Mouse (Mus musculus) kidney, adult 11 months (tissue): ENCODE data around the gene Cacna1c.
A peak's percentile ranks its signal among the peaks of the same experiment; 100 is the strongest.

Experiments used
- DNase-seq: peaks from one replicate; pipeline ENCODE4 v3.0.0; 2022

The Cacna1c gene

GRCm38 (mm10) chr6:119089173-119089572 is 107.0 kb downstream of the Cacna1c start:
- no peak for DNase-seq

DNA sequence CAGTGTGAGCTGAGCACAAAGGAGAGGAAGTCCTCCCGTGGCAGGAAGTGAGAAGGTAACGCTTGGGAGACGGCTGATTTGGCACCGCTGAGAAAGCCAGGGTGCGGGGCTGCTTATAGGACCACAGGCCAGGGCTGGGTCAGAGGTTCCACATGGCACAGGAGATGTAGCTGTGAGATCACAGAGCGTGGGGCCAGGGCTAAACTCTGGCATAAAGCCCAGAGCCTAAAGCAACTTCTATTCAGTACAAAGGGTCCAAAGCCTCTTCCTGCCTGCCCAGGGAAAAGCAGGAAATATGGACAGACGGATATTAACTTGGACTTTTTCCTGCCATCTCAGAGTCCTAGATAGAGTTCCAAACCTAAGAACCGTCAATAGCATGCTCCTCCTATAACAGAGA is 107.8 kb downstream of the Cacna1c start:
- DNase-seq, result no peak

GRCm38 (mm10) chr6:119087919-119088318 is 108.3 kb downstream of the Cacna1c start:
- DNase-seq, result no peak

- no peak for DNase-seq
Measured at GRCm38 (mm10) chr6:119085789-119086188, 110.4 kb downstream of the Cacna1c start.

- DNase-seq, result no peak
Measured at GRCm38 (mm10) chr6:119084532-119084931, 111.7 kb downstream of the Cacna1c start.

DNA sequence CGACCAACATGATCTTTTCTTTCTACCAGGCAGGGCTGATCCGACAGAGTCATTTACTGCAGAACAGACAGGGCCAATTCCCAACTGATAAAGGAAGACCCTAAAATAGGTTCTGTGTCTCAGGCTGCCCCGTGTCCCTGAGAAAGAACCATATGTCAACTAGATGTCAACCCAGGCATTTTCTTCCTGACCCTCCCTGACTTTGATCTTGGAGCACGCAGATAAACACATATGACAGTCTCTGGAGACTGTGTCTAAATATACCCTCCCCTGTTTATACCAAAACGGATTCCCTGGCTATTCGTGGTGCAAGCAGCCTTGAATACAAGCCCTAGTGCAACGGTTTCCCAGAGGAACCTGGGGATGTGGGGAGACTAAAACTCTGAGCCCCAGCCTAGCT is 112.7 kb downstream of the Cacna1c start:
- DNase-seq, result no peak

GRCm38 (mm10) chr6:119082662-119083061 is 113.6 kb downstream of the Cacna1c start:
- DNase-seq, result no peak

- no peak for DNase-seq
Measured at GRCm38 (mm10) chr6:119081650-119082049, 114.6 kb downstream of the Cacna1c start.

- DNase-seq, result no peak
Measured at GRCm38 (mm10) chr6:119079626-119080025, 116.6 kb downstream of the Cacna1c start.

- no peak for DNase-seq
Measured at GRCm38 (mm10) chr6:119078912-119079311, 117.3 kb downstream of the Cacna1c start.

DNA sequence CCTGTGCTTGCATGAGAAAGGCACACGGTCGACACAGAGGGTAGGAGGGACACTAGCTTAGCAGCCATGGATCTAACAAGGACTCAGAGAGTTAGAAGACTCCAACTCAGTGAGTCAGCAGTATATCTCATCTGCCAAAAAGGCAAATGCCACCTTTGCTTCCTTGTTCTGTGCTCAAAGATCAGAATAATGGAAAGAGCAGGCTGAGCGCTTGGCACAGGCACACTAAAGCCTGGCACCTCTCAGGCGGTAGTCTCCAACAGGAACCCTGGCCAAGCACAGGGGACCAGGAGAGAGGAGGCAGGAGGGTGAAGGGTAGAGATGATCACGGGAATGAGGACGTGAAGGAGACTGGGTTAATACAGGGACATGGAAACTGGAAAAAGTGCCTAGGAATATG is 119.0 kb downstream of the Cacna1c start:
- DNase-seq, result no peak

GRCm38 (mm10) chr6:119073419-119074071 is 122.7 kb downstream of the Cacna1c start:
- no peak for DNase-seq

- DNase-seq, result no peak
Measured at GRCm38 (mm10) chr6:119072772-119073171, 123.4 kb downstream of the Cacna1c start.

- no peak for DNase-seq
Measured at GRCm38 (mm10) chr6:119070771-119071170, 125.4 kb downstream of the Cacna1c start.

DNA sequence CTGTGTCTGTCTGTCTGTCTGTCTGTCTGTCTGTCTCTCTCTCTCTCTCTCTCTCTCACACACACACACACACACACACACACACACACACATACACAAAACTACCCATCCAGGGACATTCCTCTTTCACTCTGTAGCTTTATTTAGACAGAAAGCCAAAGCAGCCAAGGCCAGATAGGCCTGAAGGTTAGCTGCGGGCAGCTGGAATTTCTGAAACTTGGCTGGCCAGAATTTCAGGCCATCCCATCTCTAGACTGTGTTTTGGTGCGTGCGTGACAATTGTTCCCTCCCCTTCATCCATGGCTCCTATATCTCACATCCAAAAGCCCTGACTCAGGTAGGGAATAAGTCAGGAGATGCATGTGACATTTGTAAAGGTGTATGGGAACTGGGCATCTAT is 125.9 kb downstream of the Cacna1c start:
- DNase-seq, result no peak

GRCm38 (mm10) chr6:119069145-119069544 is 127.1 kb downstream of the Cacna1c start:
- no peak for DNase-seq

- DNase-seq, result no peak
Measured at GRCm38 (mm10) chr6:119068650-119069049, 127.6 kb downstream of the Cacna1c start.

DNA sequence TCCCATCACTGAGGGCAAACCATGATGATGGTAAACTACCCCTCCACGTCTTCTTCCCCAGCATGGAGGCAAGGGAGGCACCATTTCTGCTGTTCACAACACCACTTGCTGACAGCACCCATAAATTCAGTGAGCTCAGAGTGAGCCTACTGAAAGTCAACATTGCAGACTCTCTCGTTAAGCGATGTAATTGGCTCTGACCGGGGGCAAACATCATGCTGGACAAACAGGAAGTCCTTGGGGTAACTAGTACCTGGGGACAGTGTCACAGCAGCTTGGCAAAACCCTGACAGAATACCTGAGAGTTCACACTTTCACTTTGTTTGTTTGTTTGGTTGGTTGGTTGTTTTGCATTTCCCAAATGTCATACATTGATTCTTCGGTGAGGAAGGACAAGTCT is 131.3 kb downstream of the Cacna1c start:
- no peak for DNase-seq

- DNase-seq, result no peak
Measured at GRCm38 (mm10) chr6:119064430-119064829, 131.8 kb downstream of the Cacna1c start.

DNA sequence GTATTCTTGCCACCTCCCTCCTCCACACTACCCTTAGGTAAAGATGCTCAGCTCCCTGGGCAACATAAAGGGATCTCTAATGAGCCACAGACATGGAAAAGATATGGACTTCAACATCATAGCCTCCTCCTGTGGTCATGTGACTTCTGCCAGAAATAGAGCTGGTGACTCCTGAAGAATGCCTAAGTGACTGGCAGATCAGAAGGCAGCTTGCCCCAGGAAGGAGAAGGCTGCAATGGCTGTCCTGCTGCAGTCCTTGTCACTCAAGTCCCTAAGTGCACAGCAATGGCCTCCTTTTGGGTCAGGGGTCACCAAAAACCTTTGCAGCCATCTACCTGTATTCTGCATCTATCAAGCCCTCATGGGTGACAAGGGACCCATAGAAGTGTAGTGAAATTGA is 133.5 kb downstream of the Cacna1c start:
- no peak for DNase-seq

DNA sequence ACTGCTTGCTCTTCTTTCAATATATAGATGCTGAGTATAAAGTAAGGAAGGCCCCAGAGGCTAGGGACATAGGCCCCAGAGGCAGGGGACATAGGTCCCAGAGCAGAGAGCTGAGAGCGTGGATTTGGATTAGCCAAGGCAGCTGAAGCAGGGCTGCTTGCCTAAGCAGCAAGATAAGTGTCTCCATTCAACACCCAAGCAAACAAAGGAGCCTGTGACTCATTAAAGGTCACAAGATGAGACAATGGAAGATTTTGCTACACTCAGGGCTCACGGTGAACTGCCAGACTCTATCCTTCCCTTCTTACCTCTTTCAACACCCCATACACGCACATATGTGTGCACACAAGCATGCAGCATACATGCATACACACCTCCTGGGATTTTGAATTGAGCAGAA is 137.3 kb downstream of the Cacna1c start:
- DNase-seq, result no peak

- DNase-seq, result no peak
Measured at GRCm38 (mm10) chr6:119058461-119058860, 137.8 kb downstream of the Cacna1c start.

- DNase-seq, result no peak
Measured at GRCm38 (mm10) chr6:119057076-119057479, 139.1 kb downstream of the Cacna1c start.

GRCm38 (mm10) chr6:119052801-119053200 is 143.4 kb downstream of the Cacna1c start:
- peak; percentile 5 for DNase-seq

- DNase-seq, result no peak
Measured at GRCm38 (mm10) chr6:119052366-119052765, 143.9 kb downstream of the Cacna1c start.
